Mouse (Mus musculus) limb, embryonic 10.5 days (tissue): ENCODE measurements around the gene Map1s. TPM values are rescaled to one million over a fixed set of nuclear protein-coding genes. Genes with fewer than 3 reads are reported as not detected.

Experiments used
- DNase-seq: peaks from one replicate; pipeline ENCODE4 v3.0.0-alpha.2; 2017; ENCODE audit warnings: low spot score
- H3K27ac ChIP-seq: fragments of 300-500 bp; sonication (generic); 2 replicates; pipeline ENCODE4 v1.5.1; 2016; ENCODE audit warnings: mild to moderate bottlenecking
- H3K27me3 ChIP-seq: fragments of 300-500 bp; sonication (generic); 2 replicates; pipeline ENCODE4 v1.6.1; 2016; ENCODE audit warnings: low read depth, mild to moderate bottlenecking; ENCODE audit not compliant: poor library complexity, severe bottlenecking
- H3K36me3 ChIP-seq: fragments of 300-500 bp; sonication (generic); 2 replicates; pipeline ENCODE4 v1.6.1; 2016; ENCODE audit warnings: mild to moderate bottlenecking, moderate library complexity
- H3K4me1 ChIP-seq: fragments of 300-500 bp; sonication (generic); 2 replicates; pipeline ENCODE4 v1.6.1; 2016
- H3K4me3 ChIP-seq: fragments of 300-500 bp; sonication (generic); 2 replicates; pipeline ENCODE4 v1.5.1; 2016; ENCODE audit warnings: mild to moderate bottlenecking, moderate library complexity
- H3K9me3 ChIP-seq: fragments of 300-500 bp; sonication (generic); replicated peaks from 2 replicates; pipeline ENCODE4 v1.6.1; 2016; ENCODE audit warnings: mild to moderate bottlenecking
- WGBS: fragments of 180-500 bp; shearing (Covaris S2); methylation state at CpG from one replicate; pipeline ENCODE4 v1.1.7; 2016; 5-methylcytosine and 5-hydroxymethylcytosine counted together
- microRNA counts: library from miRNA; unstranded; fragments of <30 nt; microRNA quantifications from one replicate; lab custom pipeline; 2017
- microRNA-seq: library from miRNA; unstranded; fragments of <30 nt; microRNA quantifications from one replicate; pipeline ENCODE4, GENCODE M21; 2017
- polyA plus RNA-seq: library from polyadenylated mRNA; unstranded; fragments of >200 nt; fragmentation: Nextera tagmentation; extraction: Ambion mirVana; gene quantifications from 2 replicates; pipeline ENCODE4 v1.2.1, GENCODE M21; 2016

Gene Map1s
- polyA plus RNA-seq, 1 experiment from 2014 or later, result 67.8 TPM

GRCm38 (mm10) chr8:70937200-70937599 is 31.5 kb downstream of the Map1s start:
- no peak overlapping the region for H3K27ac ChIP-seq
- H3K4me3 ChIP-seq, result no peak overlapping the region
- no peaks in the 10 kb centered on the region for H3K4me1 ChIP-seq
- 0 out of 2 replicates have a peak, but pooled peaks cover 4% of the 10 kb centered on the region for H3K36me3 ChIP-seq
- WGBS, result 80% methylated on average over 6 of the region's 6 CpGs
- H3K27me3 ChIP-seq, result no peaks in the 10 kb centered on the region
- H3K9me3 ChIP-seq, result no peaks in the 10 kb centered on the region
- DNase-seq, result no peak

GRCm38 (mm10) chr8:70941478-70941877 is 35.7 kb downstream of the Map1s start:
- no peaks in the 10 kb centered on the region for H3K36me3 ChIP-seq
- no peak overlapping the region for H3K4me3 ChIP-seq
- no peak overlapping the region for H3K27ac ChIP-seq
- H3K27me3 ChIP-seq, result no peaks in the 10 kb centered on the region
- no peaks in the 10 kb centered on the region for H3K9me3 ChIP-seq
- no peak for DNase-seq
- H3K4me1 ChIP-seq, result no peaks in the 10 kb centered on the region
- 75% methylated on average over 2 of the region's 2 CpGs for WGBS

GRCm38 (mm10) chr8:70943187-70943586 is 37.5 kb downstream of the Map1s start:
- DNase-seq, result no peak
- H3K4me3 ChIP-seq, result no peak overlapping the region
- H3K9me3 ChIP-seq, result no peaks in the 10 kb centered on the region
- no peaks in the 10 kb centered on the region for H3K4me1 ChIP-seq
- WGBS, result 46% methylated on average over 1 of the region's 1 CpGs
- H3K36me3 ChIP-seq, result no peaks in the 10 kb centered on the region
- no peak overlapping the region for H3K27ac ChIP-seq
- H3K27me3 ChIP-seq, result no peaks in the 10 kb centered on the region

GRCm38 (mm10) chr8:70949847-70950246 is 44.1 kb downstream of the Map1s start:
- no peak overlapping the region for H3K4me3 ChIP-seq
- H3K27me3 ChIP-seq, result no peaks in the 10 kb centered on the region
- H3K9me3 ChIP-seq, result no peaks in the 10 kb centered on the region
- no peaks in the 10 kb centered on the region for H3K4me1 ChIP-seq
- peak; percentile 23 for DNase-seq
- no peaks in the 10 kb centered on the region for H3K36me3 ChIP-seq
- no peak overlapping the region for H3K27ac ChIP-seq
- WGBS, result 56% methylated on average over 1 of the region's 1 CpGs

GRCm38 (mm10) chr8:70960703-70961472 is 55.2 kb downstream of the Map1s start:
- no peak overlapping the region for H3K27ac ChIP-seq
- no peaks in the 10 kb centered on the region for H3K4me1 ChIP-seq
- DNase-seq, result no peak
- H3K27me3 ChIP-seq, result no peaks in the 10 kb centered on the region
- H3K4me3 ChIP-seq, result no peak overlapping the region
- H3K9me3 ChIP-seq, result no peaks in the 10 kb centered on the region
- H3K36me3 ChIP-seq, result no peaks in the 10 kb centered on the region
- 83% methylated on average over 14 of the region's 14 CpGs for WGBS

- Histone ChIP-seq H3K4me1 (no peaks in the 10 kb centered on the region), H3K9me3 (no peaks in the 10 kb centered on the region), H3K27me3 (no peaks in the 10 kb centered on the region), H3K4me3 (no peak overlapping the region), H3K36me3 (no peaks in the 10 kb centered on the region), H3K27ac (no peak overlapping the region)
- 5% methylated on average over 3 of the region's 3 CpGs for WGBS
- DNase-seq, result peak; percentile 43
These were observed 58.4 kb downstream of the Map1s start for GRCm38 (mm10) chr8:70964159-70964558.

GRCm38 (mm10) chr8:70964861-70965260 is 59.1 kb downstream of the Map1s start:
- no peak overlapping the region for H3K27ac ChIP-seq
- H3K9me3 ChIP-seq, result no peaks in the 10 kb centered on the region
- no peaks in the 10 kb centered on the region for H3K36me3 ChIP-seq
- H3K4me3 ChIP-seq, result no peak overlapping the region
- DNase-seq, result no peak
- H3K4me1 ChIP-seq, result no peaks in the 10 kb centered on the region
- no peaks in the 10 kb centered on the region for H3K27me3 ChIP-seq

MicroRNAs within 50 kb of the gene (microRNA counts, 519-probe panel; counts per million panel counts)
- microRNA mmu-miR-1969 (lab: Ali Mortazavi, UCI), result 684 counts per million, percentile 72 among the panel's probes with 10 or more counts

Small RNA genes within 50 kb of the gene (microRNA-seq; reads per million reads assigned to microRNA genes)
- 7.0 reads per million, percentile 14 among the genes with 10 or more reads in this experiment for gene Mir1969
- 2.1 reads per million for gene Mir7067

Other genes with a start within 250 kb of the Map1s start
- gene Pgpep1, start 245.5 kb upstream of the Map1s start, polyA plus RNA-seq, result 44.7 and 45.0 TPM in 2 replicates
- gene Lsm4, start 232.7 kb upstream of the Map1s start, polyA plus RNA-seq, result 405 and 438 TPM in 2 replicates
- 69.0 and 80.6 TPM in 2 replicates for gene Jund, start 207.0 kb upstream of the Map1s start, polyA plus RNA-seq
- not detected in 2 replicates for gene Iqcn, start 202.5 kb upstream of the Map1s start, polyA plus RNA-seq
- gene Gm3336, start 187.4 kb upstream of the Map1s start, polyA plus RNA-seq, result not detected in 2 replicates
- gene Pde4c, start 182.2 kb upstream of the Map1s start, polyA plus RNA-seq, result 0.10 and 0.25 TPM in 2 replicates
- gene Rab3a, start 151.3 kb upstream of the Map1s start, polyA plus RNA-seq, result 7.1 and 10.8 TPM in 2 replicates
- gene Mpv17l2, start 145.0 kb upstream of the Map1s start, polyA plus RNA-seq, result 25.2 and 29.9 TPM in 2 replicates
- gene Pik3r2, start 129.2 kb upstream of the Map1s start, polyA plus RNA-seq, result 92.7 and 100 TPM in 2 replicates
- 12.7 and 17.1 TPM in 2 replicates for gene Mast3, start 100.9 kb upstream of the Map1s start, polyA plus RNA-seq
- gene Il12rb1, start 97.5 kb upstream of the Map1s start, polyA plus RNA-seq, result not detected in 2 replicates
- 4.4 and 5.0 TPM in 2 replicates for gene Arrdc2, start 66.2 kb upstream of the Map1s start, polyA plus RNA-seq
- 2.8 and 4.0 TPM in 2 replicates for gene Kcnn1, start 42.7 kb upstream of the Map1s start, polyA plus RNA-seq
- gene Ccdc124, start 32.0 kb upstream of the Map1s start, polyA plus RNA-seq, result 174 and 187 TPM in 2 replicates
- 0.16 and 0.23 TPM in 2 replicates for gene Slc5a5, start 13.2 kb upstream of the Map1s start, polyA plus RNA-seq
- gene Rpl18a, start 8.5 kb upstream of the Map1s start, polyA plus RNA-seq, result 3,636 and 3,729 TPM in 2 replicates